Mouse (Mus musculus): ENCODE measurements around the gene Herpud1.

DNA sequence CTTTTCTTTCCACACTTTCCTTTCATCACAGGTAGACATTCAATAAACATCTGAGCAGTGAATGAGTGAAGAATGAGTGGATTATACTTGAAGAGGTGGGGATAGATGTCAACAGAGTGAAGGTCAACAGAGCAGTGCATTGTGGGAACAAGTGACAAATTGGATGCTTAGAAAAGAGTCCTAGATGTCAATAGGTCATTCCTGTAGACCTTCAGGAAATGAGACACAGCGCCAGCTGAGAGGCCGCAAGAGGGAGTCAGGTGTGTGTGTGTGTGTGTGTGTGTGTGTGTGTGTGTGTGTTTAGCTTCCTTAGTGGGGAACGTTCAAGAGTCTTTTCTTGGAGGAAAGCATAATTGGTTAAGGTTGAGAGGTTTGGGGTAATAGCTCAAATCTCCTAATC is 10.1 kb upstream of the Herpud1 start:
- TF ChIP-seq CTCF (IDR thresholded peaks at IDR 0.05), result no peak
- TF ChIP-seq POLR2A (IDR thresholded peaks at IDR 0.05; ENCODE audit: insufficient read depth, low read depth, low read length), result no peak
